Mouse (Mus musculus): Measurements from ENCODE around the gene Cfap298. TPM values are rescaled to one million over a fixed set of nuclear protein-coding genes. Genes with fewer than 3 reads are reported as not detected.

Gene Cfap298
- polyA plus RNA-seq, 1 experiment = 105 TPM

DNA sequence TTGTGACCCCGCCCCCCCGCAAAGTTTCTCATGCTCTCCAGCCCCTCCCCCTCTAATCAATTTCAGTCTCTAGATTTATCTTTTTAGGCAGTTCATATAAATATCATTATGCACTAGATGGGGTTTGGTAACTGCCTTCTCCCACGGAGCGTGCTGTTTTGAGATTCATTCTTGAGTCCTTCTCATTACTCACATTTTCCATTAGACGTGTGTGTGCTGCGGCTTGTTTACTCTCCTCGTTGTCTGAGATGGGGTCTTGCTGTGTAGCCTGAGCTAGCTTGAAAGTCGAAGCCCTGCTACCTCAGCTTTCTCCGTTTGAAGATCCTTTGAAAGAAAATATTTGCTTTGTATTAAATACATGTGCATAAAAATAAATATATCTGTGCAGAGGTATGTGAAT is 41.1 kb downstream of the Cfap298 start:
- H3K27me3 ChIP-seq (ENCODE audit: control insufficient read depth, insufficient read depth, low read length) = no peaks in the 10 kb centered on the region
- no peaks in the 10 kb centered on the region for H3K36me3 ChIP-seq (ENCODE audit: control insufficient read depth, insufficient read depth, low read length)
- H3K4me3 ChIP-seq (ENCODE audit: control insufficient read depth, low read depth, low read length) = no peak overlapping the region
- no peak overlapping the region for H3K27ac ChIP-seq (ENCODE audit: control insufficient read depth, insufficient read depth, low read depth, low read length)
- no peak for TF ChIP-seq POLR2A (IDR thresholded peaks at IDR 0.05; ENCODE audit: control insufficient read depth, low read depth, low read length)
- TF ChIP-seq CTCF (IDR thresholded peaks at IDR 0.05; ENCODE audit: control insufficient read depth, insufficient read depth, insufficient replicate concordance, low read depth, low read length) = no peak
- no peaks in the 10 kb centered on the region; the same call in 1 of the 2 replicates for H3K4me1 ChIP-seq (ENCODE audit: control insufficient read depth, insufficient read depth, low read length)

DNA sequence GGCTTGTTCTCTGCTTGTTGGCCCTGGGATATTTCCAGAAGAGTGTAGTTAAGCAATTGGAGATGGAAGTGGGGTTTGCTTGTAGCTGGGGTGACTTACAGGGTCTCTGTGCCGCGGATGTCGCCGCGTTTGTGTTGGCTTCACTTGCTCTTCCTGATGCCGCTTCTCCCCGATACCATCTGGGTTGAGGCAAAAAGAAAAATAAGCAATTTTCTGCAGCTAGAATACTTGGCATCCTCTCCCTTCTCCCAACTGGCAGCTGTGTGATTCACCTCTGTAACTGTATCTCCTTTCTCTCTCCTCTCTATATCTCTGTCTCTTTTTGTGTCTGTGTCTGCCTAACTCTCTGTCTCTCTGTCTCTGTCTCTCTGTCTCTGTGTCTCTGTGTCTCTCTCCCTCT is 41.9 kb downstream of the Cfap298 start:
- no peaks in the 10 kb centered on the region for H3K27me3 ChIP-seq (ENCODE audit: control insufficient read depth, insufficient read depth, low read length)
- no peak overlapping the region for H3K4me3 ChIP-seq (ENCODE audit: control insufficient read depth, low read depth, low read length)
- H3K4me1 ChIP-seq (ENCODE audit: control insufficient read depth, insufficient read depth, low read length) = no peaks in the 10 kb centered on the region; the same call in 1 of the 2 replicates
- TF ChIP-seq POLR2A (IDR thresholded peaks at IDR 0.05; ENCODE audit: control insufficient read depth, low read depth, low read length) = no peak
- TF ChIP-seq CTCF (IDR thresholded peaks at IDR 0.05; ENCODE audit: control insufficient read depth, insufficient read depth, insufficient replicate concordance, low read depth, low read length) = no peak
- no peak overlapping the region for H3K27ac ChIP-seq (ENCODE audit: control insufficient read depth, insufficient read depth, low read depth, low read length)
- no peaks in the 10 kb centered on the region for H3K36me3 ChIP-seq (ENCODE audit: control insufficient read depth, insufficient read depth, low read length)

DNA sequence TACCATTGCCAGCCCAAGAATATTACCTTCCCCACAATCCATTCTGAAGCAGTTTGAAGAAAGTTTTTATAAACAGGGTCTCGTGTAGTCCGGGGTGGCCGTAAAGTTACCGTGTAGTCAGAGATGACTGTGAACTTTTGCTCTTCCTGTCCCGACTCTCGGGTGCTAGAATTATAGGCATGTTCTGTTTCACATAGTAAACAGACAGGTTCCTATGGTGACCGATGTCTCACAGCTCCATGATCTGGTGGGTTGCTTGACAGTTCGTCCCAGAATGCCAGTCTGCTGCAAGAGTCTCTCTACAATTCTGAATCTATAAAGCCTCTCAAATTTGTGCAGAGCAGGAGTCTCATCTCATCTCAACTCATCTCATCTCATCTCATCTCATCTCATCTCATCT is 42.8 kb downstream of the Cfap298 start:
- H3K36me3 ChIP-seq (ENCODE audit: control insufficient read depth, insufficient read depth, low read length) = no peaks in the 10 kb centered on the region
- H3K27me3 ChIP-seq (ENCODE audit: control insufficient read depth, insufficient read depth, low read length) = no peaks in the 10 kb centered on the region
- no peak overlapping the region for H3K27ac ChIP-seq (ENCODE audit: control insufficient read depth, insufficient read depth, low read depth, low read length)
- no peak for TF ChIP-seq POLR2A (IDR thresholded peaks at IDR 0.05; ENCODE audit: control insufficient read depth, low read depth, low read length)
- no peak for TF ChIP-seq CTCF (IDR thresholded peaks at IDR 0.05; ENCODE audit: control insufficient read depth, insufficient read depth, insufficient replicate concordance, low read depth, low read length)
- H3K4me3 ChIP-seq (ENCODE audit: control insufficient read depth, low read depth, low read length) = no peak overlapping the region
- no peaks in the 10 kb centered on the region; the same call in 1 of the 2 replicates for H3K4me1 ChIP-seq (ENCODE audit: control insufficient read depth, insufficient read depth, low read length)

DNA sequence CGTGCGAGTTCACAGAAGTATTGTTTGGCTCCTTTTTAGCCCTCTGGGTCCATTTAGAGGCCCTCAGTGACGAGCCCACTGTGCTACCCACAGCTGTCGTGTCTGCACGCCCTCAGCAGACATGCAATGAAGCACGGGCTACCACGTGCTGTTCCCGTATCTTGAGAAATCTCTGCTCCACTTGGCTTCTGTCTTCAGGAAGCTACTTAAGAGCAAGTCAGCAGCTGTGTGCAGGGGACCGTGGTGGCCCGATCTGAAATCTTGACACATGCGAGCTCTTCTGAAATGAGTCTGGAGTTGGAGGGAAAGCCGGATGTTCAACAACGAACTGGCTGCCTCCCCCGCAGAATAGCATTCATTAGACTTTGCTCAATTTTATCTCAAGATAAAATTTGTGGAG is 43.3 kb downstream of the Cfap298 start:
- Histone ChIP-seq H3K4me1 (ENCODE audit: control insufficient read depth, insufficient read depth, low read length) (no peaks in the 10 kb centered on the region; the same call in 1 of the 2 replicates), H3K27ac (ENCODE audit: control insufficient read depth, insufficient read depth, low read depth, low read length) (no peak overlapping the region), H3K4me3 (ENCODE audit: control insufficient read depth, low read depth, low read length) (no peak overlapping the region), H3K36me3 (ENCODE audit: control insufficient read depth, insufficient read depth, low read length) (no peaks in the 10 kb centered on the region), H3K27me3 (ENCODE audit: control insufficient read depth, insufficient read depth, low read length) (no peaks in the 10 kb centered on the region)
- TF ChIP-seq CTCF (IDR thresholded peaks at IDR 0.05; ENCODE audit: control insufficient read depth, insufficient read depth, insufficient replicate concordance, low read depth, low read length) (no peak), POLR2A (IDR thresholded peaks at IDR 0.05; ENCODE audit: control insufficient read depth, low read depth, low read length) (no peak)

DNA sequence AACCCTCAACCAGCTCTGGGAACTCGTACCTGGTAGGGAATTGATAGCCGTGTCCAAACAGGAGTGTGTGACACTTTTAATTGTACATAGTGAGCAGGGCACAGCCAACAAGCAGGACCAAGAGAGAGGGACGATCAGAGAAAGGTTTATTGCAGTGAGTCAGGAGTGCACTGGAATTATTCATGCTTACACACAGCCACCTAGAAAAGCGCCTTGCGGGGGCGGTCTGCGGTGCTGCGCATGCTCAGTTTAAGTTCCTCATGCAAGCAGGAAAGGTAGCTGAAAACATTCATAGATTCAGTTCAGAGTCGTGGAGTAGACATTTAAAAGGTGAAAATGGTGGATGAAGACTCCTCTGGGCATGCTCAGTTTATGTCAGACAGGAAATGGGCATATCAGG is 44.2 kb downstream of the Cfap298 start:
- H3K4me1 ChIP-seq (ENCODE audit: control insufficient read depth, insufficient read depth, low read length) = peaks cover 4% of the 10 kb centered on the region
- no peak overlapping the region for H3K27ac ChIP-seq (ENCODE audit: control insufficient read depth, insufficient read depth, low read depth, low read length)
- TF ChIP-seq CTCF (IDR thresholded peaks at IDR 0.05; ENCODE audit: control insufficient read depth, insufficient read depth, insufficient replicate concordance, low read depth, low read length) = no peak
- TF ChIP-seq POLR2A (IDR thresholded peaks at IDR 0.05; ENCODE audit: control insufficient read depth, low read depth, low read length) = no peak
- H3K27me3 ChIP-seq (ENCODE audit: control insufficient read depth, insufficient read depth, low read length) = no peaks in the 10 kb centered on the region
- no peak overlapping the region for H3K4me3 ChIP-seq (ENCODE audit: control insufficient read depth, low read depth, low read length)
- H3K36me3 ChIP-seq (ENCODE audit: control insufficient read depth, insufficient read depth, low read length) = no peaks in the 10 kb centered on the region

DNA sequence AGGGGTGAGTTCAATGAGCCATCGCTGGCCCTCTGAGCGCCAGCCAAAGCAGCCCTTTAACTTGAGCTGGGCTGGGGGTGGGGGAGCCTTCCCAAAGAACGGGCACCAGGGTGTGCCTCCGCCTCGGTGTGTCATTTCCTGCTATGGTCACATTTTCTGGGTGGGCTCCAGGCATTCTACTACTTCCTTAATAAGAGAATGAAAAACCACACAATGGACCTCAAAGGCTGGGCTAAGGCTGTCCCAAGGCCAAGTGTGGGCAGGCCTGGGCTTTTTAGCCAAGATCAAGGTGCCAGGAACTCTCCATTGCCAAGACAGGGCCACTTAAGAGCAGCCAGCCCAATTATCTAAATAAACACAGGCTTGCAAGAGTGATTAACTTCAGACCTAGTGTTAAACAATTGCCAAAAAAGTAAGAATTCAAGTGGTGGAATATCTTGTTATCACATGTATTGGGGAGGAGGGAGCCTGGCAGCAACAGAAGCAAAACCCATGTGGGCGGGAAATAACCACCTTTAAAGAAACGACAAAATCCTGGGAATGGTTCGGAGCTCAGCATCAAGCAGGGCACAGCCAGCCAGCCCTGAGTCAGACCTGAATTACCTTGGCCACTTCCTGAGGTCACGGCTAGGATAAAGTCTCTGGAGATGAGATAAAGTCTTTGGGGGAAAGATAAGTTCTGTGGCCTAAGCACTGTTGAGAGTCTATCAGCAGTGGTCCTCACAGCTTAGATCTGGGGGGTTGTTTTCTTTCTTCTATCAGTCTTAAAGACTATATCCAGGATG is 48.9 kb downstream of the Cfap298 start:
- H3K4me3 ChIP-seq (ENCODE audit: control insufficient read depth, low read depth, low read length) = no peak overlapping the region
- no peak overlapping the region for H3K27ac ChIP-seq (ENCODE audit: control insufficient read depth, insufficient read depth, low read depth, low read length)
- no peak for TF ChIP-seq CTCF (IDR thresholded peaks at IDR 0.05; ENCODE audit: control insufficient read depth, insufficient read depth, insufficient replicate concordance, low read depth, low read length)
- TF ChIP-seq POLR2A (IDR thresholded peaks at IDR 0.05; ENCODE audit: control insufficient read depth, low read depth, low read length) = no peak

DNA sequence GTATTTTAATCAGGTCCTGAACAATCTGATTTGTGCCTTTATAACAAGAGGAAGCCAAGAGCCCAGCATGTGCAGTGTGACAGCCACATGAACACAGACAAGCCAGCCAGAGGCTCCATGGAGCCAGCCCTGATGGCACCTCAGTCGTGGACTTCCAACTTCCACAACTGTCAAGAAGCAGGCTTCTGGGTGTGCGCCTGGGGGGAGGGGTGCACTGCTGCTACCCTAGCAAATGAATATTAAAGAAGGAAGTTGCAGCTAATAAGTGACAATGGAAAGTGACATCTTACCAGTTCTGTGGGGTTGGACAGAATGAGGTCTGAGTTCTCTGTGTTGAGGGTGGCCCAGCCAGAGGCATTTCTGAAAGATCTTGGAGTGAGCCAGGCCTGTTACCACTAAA is 49.6 kb downstream of the Cfap298 start:
- peaks cover 12% of the 10 kb centered on the region for H3K4me1 ChIP-seq (ENCODE audit: control insufficient read depth, insufficient read depth, low read length)
- H3K36me3 ChIP-seq (ENCODE audit: control insufficient read depth, insufficient read depth, low read length) = no peaks in the 10 kb centered on the region
- no peak overlapping the region for H3K27ac ChIP-seq (ENCODE audit: control insufficient read depth, insufficient read depth, low read depth, low read length)
- TF ChIP-seq CTCF (IDR thresholded peaks at IDR 0.05; ENCODE audit: control insufficient read depth, insufficient read depth, insufficient replicate concordance, low read depth, low read length) (no peak), POLR2A (IDR thresholded peaks at IDR 0.05; ENCODE audit: control insufficient read depth, low read depth, low read length) (no peak)
- H3K27me3 ChIP-seq (ENCODE audit: control insufficient read depth, insufficient read depth, low read length) = no peaks in the 10 kb centered on the region
- H3K4me3 ChIP-seq (ENCODE audit: control insufficient read depth, low read depth, low read length) = no peak overlapping the region

More for the DNA sequence above, 48.9 kb downstream of the Cfap298 start:
- H3K27me3 ChIP-seq (ENCODE audit: control insufficient read depth, insufficient read depth, low read length) = no peaks in the 10 kb centered on the region
- no peaks in the 10 kb centered on the region for H3K36me3 ChIP-seq (ENCODE audit: control insufficient read depth, insufficient read depth, low read length)
- H3K4me1 ChIP-seq (ENCODE audit: control insufficient read depth, insufficient read depth, low read length) = peaks cover 12% of the 10 kb centered on the region
